Mouse (Mus musculus) stomach, embryonic 14.5 days (tissue): Measurements from ENCODE around the gene Scrt2. TPM values are rescaled to one million over a fixed set of nuclear protein-coding genes. Genes with fewer than 3 reads are reported as not detected.
"Not testable (repeated sequence)": the region's sequence is repeated elsewhere in the genome, so short reads cannot be mapped to it uniquely, and the experiment has no call there.

Source experiments
- ATAC-seq: fragments of 200-750 bp; cut with Nextera tagmentation; 2 replicates; pipeline ENCODE4 v1.8.0; 2017; ENCODE audit warnings: low read depth, moderate TSS enrichment; ENCODE audit not compliant: insufficient number of reproducible peaks, insufficient read depth, low FRiP score
- H3K27ac ChIP-seq: fragments of 300-500 bp; sonication (generic); 2 replicates; pipeline ENCODE4 v1.5.1; 2014; ENCODE audit warnings: mild to moderate bottlenecking, low read length, moderate library complexity, mixed read lengths
- H3K27me3 ChIP-seq: fragments of 300-500 bp; sonication (generic); 2 replicates; pipeline ENCODE4 v1.6.1; 2014; ENCODE audit warnings: low read length, control low read depth, mixed read lengths; ENCODE audit not compliant: control insufficient read depth, insufficient read depth
- H3K36me3 ChIP-seq: fragments of 300-500 bp; sonication (generic); 2 replicates; pipeline ENCODE4 v1.6.1; 2014; ENCODE audit warnings: mild to moderate bottlenecking, control low read depth, low read length, moderate library complexity, mixed read lengths; ENCODE audit not compliant: control insufficient read depth, insufficient read depth
- H3K4me1 ChIP-seq: fragments of 300-500 bp; sonication (generic); 2 replicates; pipeline ENCODE4 v1.6.1; 2014; ENCODE audit warnings: low read length, control low read depth, mixed read lengths; ENCODE audit not compliant: control insufficient read depth, insufficient read depth
- H3K4me2 ChIP-seq: fragments of 300-500 bp; sonication (generic); replicated peaks from 2 replicates; pipeline ENCODE4 v1.6.1; 2014; ENCODE audit warnings: low read depth, low read length, control low read depth
- H3K4me3 ChIP-seq: fragments of 300-500 bp; sonication (generic); 2 replicates; pipeline ENCODE4 v1.5.1; 2014; ENCODE audit warnings: low read depth, low read length, control low read depth
- H3K9ac ChIP-seq: fragments of 300-500 bp; sonication (generic); replicated peaks from 2 replicates; pipeline ENCODE4 v1.6.1; 2014; ENCODE audit warnings: low read depth, mild to moderate bottlenecking, control low read depth, low read length, moderate library complexity, mixed read lengths
- H3K9me3 ChIP-seq: fragments of 300-500 bp; sonication (generic); 2 replicates; pipeline ENCODE4 v1.6.1; 2016; ENCODE audit warnings: low read depth, low read length, control low read depth; ENCODE audit not compliant: control insufficient read depth
- WGBS: fragments of 180-500 bp; shearing (Covaris S2); extraction: QIAGEN DNeasy Blood & Tissue Kit; methylation state at CpG from one replicate; pipeline ENCODE4 v1.1.7; 2014; 5-methylcytosine and 5-hydroxymethylcytosine counted together
- polyA plus RNA-seq: library from polyadenylated mRNA; unstranded; fragments of >200 nt; fragmentation: Nextera tagmentation; extraction: Ambion mirVana; gene quantifications from 2 replicates; pipeline ENCODE4 v1.2.1, GENCODE M21; 2014

Gene Scrt2
- polyA plus RNA-seq, 1 experiment from 2014 or later: 0.12 TPM

GRCm38 (mm10) chr2:152051985-152052384 lies 29.3 kb upstream of the Scrt2 start:
- H3K9ac ChIP-seq: no peak overlapping the region
- ATAC-seq: no peak
- H3K4me3 ChIP-seq: no peak overlapping the region
- H3K27me3 ChIP-seq: peaks cover 32% of the 10 kb centered on the region
- H3K36me3 ChIP-seq: no peaks in the 10 kb centered on the region
- no peak overlapping the region for H3K4me2 ChIP-seq
- WGBS: 76% methylated on average over 3 of the region's 3 CpGs
- peaks cover 11% of the 10 kb centered on the region; the same call in 1 of the 2 replicates for H3K4me1 ChIP-seq
- H3K9me3 ChIP-seq: no peaks in the 10 kb centered on the region
- H3K27ac ChIP-seq: no peak overlapping the region

- Histone ChIP-seq H3K4me3 (no peak overlapping the region), H3K4me2 (no peak overlapping the region), H3K27ac (no peak overlapping the region), H3K9ac (no peak overlapping the region), H3K27me3 (peaks cover 5% of the 10 kb centered on the region; the same call in 1 of the 2 replicates), H3K4me1 (no peaks in the 10 kb centered on the region), H3K9me3 (no peaks in the 10 kb centered on the region), H3K36me3 (no peaks in the 10 kb centered on the region)
- WGBS: 58% methylated on average over 1 of the region's 1 CpGs
- ATAC-seq: no peak
Observed at GRCm38 (mm10) chr2:152055406-152055805, 25.9 kb upstream of the Scrt2 start.

- H3K4me1 ChIP-seq: no peaks in the 10 kb centered on the region
Observed at GRCm38 (mm10) chr2:152056368-152057251, 24.7 kb upstream of the Scrt2 start.

GRCm38 (mm10) chr2:152057252-152057563 lies 24.1 kb upstream of the Scrt2 start:
- WGBS: 70% methylated on average over 9 of the region's 9 CpGs
- Histone ChIP-seq H3K9me3 (no peaks in the 10 kb centered on the region), H3K9ac (no peak overlapping the region), H3K4me2 (no peak overlapping the region), H3K27me3 (no peaks in the 10 kb centered on the region), H3K4me3 (no peak overlapping the region), H3K27ac (no peak overlapping the region), H3K4me1 (no peaks in the 10 kb centered on the region), H3K36me3 (no peaks in the 10 kb centered on the region)
- no peak for ATAC-seq

More at GRCm38 (mm10) chr2:152056368-152057251, 24.7 kb upstream of the Scrt2 start:
- Histone ChIP-seq H3K9me3 (no peaks in the 10 kb centered on the region), H3K4me2 (no peak overlapping the region), H3K27me3 (no peaks in the 10 kb centered on the region), H3K36me3 (no peaks in the 10 kb centered on the region), H3K4me3 (no peak overlapping the region), H3K27ac (no peak overlapping the region), H3K9ac (no peak overlapping the region)
- no peak for ATAC-seq
- 74% methylated on average over 22 of the region's 22 CpGs for WGBS

GRCm38 (mm10) chr2:152062817-152063216 lies 18.5 kb upstream of the Scrt2 start:
- H3K27me3 ChIP-seq, H3K9me3 ChIP-seq, H3K27ac ChIP-seq, H3K9ac ChIP-seq, H3K4me2 ChIP-seq, H3K36me3 ChIP-seq, ATAC-seq, H3K4me3 ChIP-seq, H3K4me1 ChIP-seq: not testable (repeated sequence)
- WGBS: 86% methylated on average over 3 of the region's 3 CpGs

GRCm38 (mm10) chr2:152068660-152069433 lies 12.5 kb upstream of the Scrt2 start:
- no peaks in the 10 kb centered on the region for H3K4me1 ChIP-seq
- no peaks in the 10 kb centered on the region for H3K36me3 ChIP-seq
- no peaks in the 10 kb centered on the region for H3K27me3 ChIP-seq
- whole genome bisulfite sequencing: 51% methylated on average over 11 of the region's 11 CpGs
- ATAC-seq: 0 out of 2 replicates have a peak, but pooled peaks have one; percentile 6
- no peak overlapping the region for H3K4me2 ChIP-seq
- no peak overlapping the region for H3K9ac ChIP-seq
- no peaks in the 10 kb centered on the region for H3K9me3 ChIP-seq
- H3K4me3 ChIP-seq: no peak overlapping the region
- H3K27ac ChIP-seq: no peak overlapping the region

GRCm38 (mm10) chr2:152069434-152069786 lies 11.9 kb upstream of the Scrt2 start:
- no peak for ATAC-seq
- no peak overlapping the region for H3K27ac ChIP-seq
- H3K4me1 ChIP-seq: no peaks in the 10 kb centered on the region
- 64% methylated on average over 9 of the region's 9 CpGs for WGBS
- H3K9me3 ChIP-seq: no peaks in the 10 kb centered on the region
- no peaks in the 10 kb centered on the region for H3K36me3 ChIP-seq
- no peak overlapping the region for H3K4me3 ChIP-seq
- no peaks in the 10 kb centered on the region for H3K27me3 ChIP-seq
- H3K9ac ChIP-seq: no peak overlapping the region
- H3K4me2 ChIP-seq: no peak overlapping the region

GRCm38 (mm10) chr2:152069941-152070340 lies 11.4 kb upstream of the Scrt2 start:
- Histone ChIP-seq H3K9ac (no peak overlapping the region), H3K4me3 (no peak overlapping the region), H3K27me3 (no peaks in the 10 kb centered on the region), H3K4me2 (no peak overlapping the region), H3K9me3 (no peaks in the 10 kb centered on the region), H3K4me1 (no peaks in the 10 kb centered on the region), H3K36me3 (no peaks in the 10 kb centered on the region), H3K27ac (no peak overlapping the region)
- no peak for ATAC-seq
- 58% methylated on average over 2 of the region's 2 CpGs for WGBS
